Mouse (Mus musculus): ENCODE data around the gene Nup54. TPM values are rescaled to one million over a fixed set of nuclear protein-coding genes. Genes with fewer than 3 reads are reported as not detected.

Nup54 gene
- polyA plus RNA-seq, 1 experiment from 2014 or later = 75.1 TPM

- WGBS = 36% methylated on average over 2 of the region's 2 CpGs
- Histone ChIP-seq H3K27me3 (ENCODE audit: poor library complexity, severe bottlenecking) (no peaks in the 10 kb centered on the region), H3K4me1 (peaks cover 31% of the 10 kb centered on the region), H3K36me3 (replicated peaks) (no peaks in the 10 kb centered on the region), H3K4me3 (no peak overlapping the region), H3K27ac (peak overlapping the region; percentile 56; the same call in 1 of the 2 replicates), H3K9me3 (no peaks in the 10 kb centered on the region)
- no peak for DNase-seq (ENCODE audit: extremely low spot score, low spot score)
Observed at GRCm38 (mm10) chr5:92404400-92404678, 30.7 kb downstream of the Nup54 start.

GRCm38 (mm10) chr5:92403562-92404399 lies 31.2 kb downstream of the Nup54 start:
- Histone ChIP-seq H3K4me1 (peaks cover 31% of the 10 kb centered on the region), H3K27ac (peak overlapping the region; percentile 56), H3K36me3 (replicated peaks) (no peaks in the 10 kb centered on the region), H3K9me3 (no peaks in the 10 kb centered on the region), H3K4me3 (no peak overlapping the region), H3K27me3 (ENCODE audit: poor library complexity, severe bottlenecking) (no peaks in the 10 kb centered on the region)
- WGBS = 47% methylated on average over 10 of the region's 10 CpGs
- DNase-seq (ENCODE audit: extremely low spot score, low spot score) = peak; percentile 42

- H3K27ac ChIP-seq = no peak overlapping the region
- DNase-seq (ENCODE audit: extremely low spot score, low spot score) = no peak
- no peaks in the 10 kb centered on the region for H3K36me3 ChIP-seq (replicated peaks)
- peaks cover 31% of the 10 kb centered on the region for H3K4me1 ChIP-seq
- 75% methylated on average over 9 of the region's 9 CpGs for WGBS
- H3K9me3 ChIP-seq = no peaks in the 10 kb centered on the region
- H3K4me3 ChIP-seq = no peak overlapping the region
- no peaks in the 10 kb centered on the region for H3K27me3 ChIP-seq (ENCODE audit: poor library complexity, severe bottlenecking)
Observed at GRCm38 (mm10) chr5:92402816-92403215, 32.2 kb downstream of the Nup54 start.

GRCm38 (mm10) chr5:92398153-92398552 lies 36.9 kb downstream of the Nup54 start:
- no peaks in the 10 kb centered on the region for H3K9me3 ChIP-seq
- peak; percentile 75 for DNase-seq (ENCODE audit: extremely low spot score, low spot score)
- 25% methylated on average over 5 of the region's 5 CpGs for WGBS
- peak overlapping the region; percentile 67 for H3K27ac ChIP-seq
- peaks cover 20% of the 10 kb centered on the region for H3K27me3 ChIP-seq (ENCODE audit: poor library complexity, severe bottlenecking)
- H3K4me1 ChIP-seq = peaks cover 3% of the 10 kb centered on the region; the same call in 1 of the 2 replicates
- H3K36me3 ChIP-seq (replicated peaks) = no peaks in the 10 kb centered on the region
- no peak overlapping the region for H3K4me3 ChIP-seq

- WGBS = 89% methylated on average over 6 of the region's 6 CpGs
- peaks cover 36% of the 10 kb centered on the region for H3K27me3 ChIP-seq (ENCODE audit: poor library complexity, severe bottlenecking)
- peaks cover 11% of the 10 kb centered on the region; the same call in 1 of the 2 replicates for H3K4me1 ChIP-seq
- no peaks in the 10 kb centered on the region for H3K9me3 ChIP-seq
- H3K36me3 ChIP-seq (replicated peaks) = no peaks in the 10 kb centered on the region
- no peak overlapping the region for H3K4me3 ChIP-seq
- no peak overlapping the region for H3K27ac ChIP-seq
- no peak for DNase-seq (ENCODE audit: extremely low spot score, low spot score)
Observed at GRCm38 (mm10) chr5:92396476-92396875, 38.5 kb downstream of the Nup54 start.

GRCm38 (mm10) chr5:92395764-92396163 lies 39.3 kb downstream of the Nup54 start:
- H3K36me3 ChIP-seq (replicated peaks) = no peaks in the 10 kb centered on the region
- H3K9me3 ChIP-seq = no peaks in the 10 kb centered on the region
- peaks cover 11% of the 10 kb centered on the region; the same call in 1 of the 2 replicates for H3K4me1 ChIP-seq
- no peak overlapping the region for H3K27ac ChIP-seq
- H3K27me3 ChIP-seq (ENCODE audit: poor library complexity, severe bottlenecking) = peaks cover 44% of the 10 kb centered on the region
- DNase-seq (ENCODE audit: extremely low spot score, low spot score) = no peak
- WGBS = 83% methylated on average over 3 of the region's 3 CpGs
- H3K4me3 ChIP-seq = no peak overlapping the region

- DNase-seq (ENCODE audit: extremely low spot score, low spot score) = no peak
- Histone ChIP-seq H3K4me1 (peaks cover 11% of the 10 kb centered on the region; the same call in 1 of the 2 replicates), H3K9me3 (no peaks in the 10 kb centered on the region), H3K36me3 (replicated peaks) (no peaks in the 10 kb centered on the region), H3K27me3 (ENCODE audit: poor library complexity, severe bottlenecking) (peaks cover 61% of the 10 kb centered on the region), H3K27ac (no peak overlapping the region), H3K4me3 (no peak overlapping the region)
- 74% methylated on average over 10 of the region's 10 CpGs for WGBS
Observed at GRCm38 (mm10) chr5:92393863-92394262, 41.2 kb downstream of the Nup54 start.

GRCm38 (mm10) chr5:92392542-92392941 lies 42.5 kb downstream of the Nup54 start:
- no peaks in the 10 kb centered on the region for H3K9me3 ChIP-seq
- H3K4me3 ChIP-seq = peak overlapping the region; percentile 34
- H3K4me1 ChIP-seq = peaks cover 11% of the 10 kb centered on the region; the same call in 1 of the 2 replicates
- H3K27me3 ChIP-seq (ENCODE audit: poor library complexity, severe bottlenecking) = peaks cover 62% of the 10 kb centered on the region
- no peak for DNase-seq (ENCODE audit: extremely low spot score, low spot score)
- WGBS = 45% methylated on average over 18 of the region's 18 CpGs
- H3K36me3 ChIP-seq (replicated peaks) = no peaks in the 10 kb centered on the region
- no peak overlapping the region for H3K27ac ChIP-seq

GRCm38 (mm10) chr5:92390615-92391014 lies 44.4 kb downstream of the Nup54 start:
- H3K27me3 ChIP-seq (ENCODE audit: poor library complexity, severe bottlenecking) = peaks cover 62% of the 10 kb centered on the region
- no peak overlapping the region for H3K4me3 ChIP-seq
- no peaks in the 10 kb centered on the region for H3K36me3 ChIP-seq (replicated peaks)
- H3K27ac ChIP-seq = no peak overlapping the region
- peaks cover 11% of the 10 kb centered on the region; the same call in 1 of the 2 replicates for H3K4me1 ChIP-seq
- DNase-seq (ENCODE audit: extremely low spot score, low spot score) = no peak
- no peaks in the 10 kb centered on the region for H3K9me3 ChIP-seq
- WGBS = 80% methylated on average over 8 of the region's 8 CpGs

- H3K4me3 ChIP-seq = no peak overlapping the region
- no peaks in the 10 kb centered on the region for H3K36me3 ChIP-seq (replicated peaks)
- peaks cover 11% of the 10 kb centered on the region; the same call in 1 of the 2 replicates for H3K4me1 ChIP-seq
- H3K9me3 ChIP-seq = no peaks in the 10 kb centered on the region
- H3K27ac ChIP-seq = no peak overlapping the region
- 83% methylated on average over 2 of the region's 2 CpGs for WGBS
- no peak for DNase-seq (ENCODE audit: extremely low spot score, low spot score)
- peaks cover 60% of the 10 kb centered on the region for H3K27me3 ChIP-seq (ENCODE audit: poor library complexity, severe bottlenecking)
Observed at GRCm38 (mm10) chr5:92389977-92390376, 45.0 kb downstream of the Nup54 start.

GRCm38 (mm10) chr5:92387433-92387832 lies 47.6 kb downstream of the Nup54 start:
- H3K9me3 ChIP-seq = no peaks in the 10 kb centered on the region
- WGBS = 86% methylated on average over 11 of the region's 11 CpGs
- no peak overlapping the region for H3K27ac ChIP-seq
- no peaks in the 10 kb centered on the region for H3K36me3 ChIP-seq (replicated peaks)
- H3K27me3 ChIP-seq (ENCODE audit: poor library complexity, severe bottlenecking) = peaks cover 35% of the 10 kb centered on the region
- DNase-seq (ENCODE audit: extremely low spot score, low spot score) = no peak
- H3K4me3 ChIP-seq = no peak overlapping the region
- H3K4me1 ChIP-seq = 0 out of 2 replicates have a peak, but pooled peaks cover 5% of the 10 kb centered on the region

GRCm38 (mm10) chr5:92386643-92387042 lies 48.4 kb downstream of the Nup54 start:
- Histone ChIP-seq H3K4me3 (no peak overlapping the region), H3K27me3 (ENCODE audit: poor library complexity, severe bottlenecking) (peaks cover 27% of the 10 kb centered on the region), H3K36me3 (replicated peaks) (no peaks in the 10 kb centered on the region), H3K27ac (no peak overlapping the region), H3K4me1 (no peaks in the 10 kb centered on the region), H3K9me3 (no peaks in the 10 kb centered on the region)
- DNase-seq (ENCODE audit: extremely low spot score, low spot score) = no peak
- WGBS = 61% methylated on average over 6 of the region's 6 CpGs

GRCm38 (mm10) chr5:92386102-92386501 lies 48.9 kb downstream of the Nup54 start:
- H3K27me3 ChIP-seq (ENCODE audit: poor library complexity, severe bottlenecking) = peaks cover 22% of the 10 kb centered on the region
- 85% methylated on average over 5 of the region's 5 CpGs for WGBS
- no peaks in the 10 kb centered on the region for H3K9me3 ChIP-seq
- no peak overlapping the region for H3K27ac ChIP-seq
- no peaks in the 10 kb centered on the region for H3K4me1 ChIP-seq
- DNase-seq (ENCODE audit: extremely low spot score, low spot score) = no peak
- H3K4me3 ChIP-seq = no peak overlapping the region
- H3K36me3 ChIP-seq (replicated peaks) = no peaks in the 10 kb centered on the region

Data from forebrain, embryonic 10.5 days (tissue).